Mouse (Mus musculus) ES-E14 (cell line): ENCODE measurements around the gene Muc3a. TPM values are rescaled to one million over a fixed set of nuclear protein-coding genes. Genes with fewer than 3 reads are reported as not detected.

ENCODE experiments used
- DNase-seq: peaks from one replicate; pipeline ENCODE4 v3.0.0-alpha.2; 2013; ENCODE audit warnings: low read depth, low spot score
- H3K27ac ChIP-seq: 2 replicates; pipeline ENCODE4 v1.5.1; 2012; ENCODE audit warnings: low read depth, mild to moderate bottlenecking, low read length, moderate library complexity, mixed read lengths; ENCODE audit not compliant: poor library complexity, insufficient read depth, severe bottlenecking
- H3K36me3 ChIP-seq: 2 replicates; pipeline ENCODE4 v1.6.1; 2012; ENCODE audit warnings: mild to moderate bottlenecking, low read length, moderate library complexity, mixed read lengths; ENCODE audit not compliant: control insufficient read depth, poor library complexity, insufficient read depth, severe bottlenecking
- H3K4me1 ChIP-seq, 2 experiments: fragments of 150-350 bp in 1 of 2; sonication (generic) in 1 of 2; 2 replicates each; pipeline ENCODE4 v1.6.1; 2012; ENCODE audit warnings: low read length in 2 of 2, mild to moderate bottlenecking in 1 of 2, mixed read lengths in 1 of 2; ENCODE audit not compliant: control insufficient read depth in 2 of 2, insufficient read depth in 2 of 2, poor library complexity in 1 of 2
- H3K4me3 ChIP-seq, 2 experiments: fragments of 150-350 bp in 1 of 2; sonication (generic) in 1 of 2; 2 replicates each; pipeline ENCODE4 v1.5.1; 2012; ENCODE audit warnings: low read length in 2 of 2, low read depth in 1 of 2, mild to moderate bottlenecking in 1 of 2, mixed read lengths in 1 of 2; ENCODE audit not compliant: insufficient read depth in 1 of 2, poor library complexity in 1 of 2, severe bottlenecking in 1 of 2
- H3K9ac ChIP-seq: 2 replicates; pipeline ENCODE4 v1.6.1; 2012; ENCODE audit warnings: low read depth, mild to moderate bottlenecking, low read length, mixed read lengths; ENCODE audit not compliant: poor library complexity, insufficient read depth, severe bottlenecking
- H3K9me3 ChIP-seq: fragments of 150-350 bp; sonication (generic); 2 replicates; pipeline ENCODE4 v1.6.1; 2012; ENCODE audit warnings: low read depth, mild to moderate bottlenecking, low read length; ENCODE audit not compliant: control insufficient read depth, insufficient read depth
- CHD2 ChIP-seq: IDR thresholded peaks from 2 replicates; pipeline ENCODE4 v1.6.1; 2014; ENCODE audit warnings: mild to moderate bottlenecking, low read depth, low read length, inconsistent platforms
- HCFC1 ChIP-seq: IDR thresholded peaks from 2 replicates; pipeline ENCODE4 v1.6.1; 2012; ENCODE audit warnings: low read length, inconsistent platforms, borderline replicate concordance; ENCODE audit not compliant: insufficient read depth
- MAFK ChIP-seq: IDR thresholded peaks from 2 replicates; pipeline ENCODE4 v1.6.1; 2014; ENCODE audit warnings: mild to moderate bottlenecking, low read depth, low read length, inconsistent platforms; ENCODE audit not compliant: insufficient read depth
- ZC3H11A ChIP-seq: IDR thresholded peaks from 2 replicates; pipeline ENCODE4 v1.6.1; 2012; ENCODE audit warnings: low read depth, mild to moderate bottlenecking, inconsistent platforms, low read length, borderline replicate concordance
- ZNF384 ChIP-seq: IDR thresholded peaks from 2 replicates; pipeline ENCODE4 v1.6.1; 2012; ENCODE audit warnings: low read depth, low read length, inconsistent platforms
- in situ Hi-C, 2 experiments: fragments of 600-800 bp; cut with MboI; formaldehyde crosslinking; loops; one replicate each; pipeline ENCODE4 v1.15.1; 2025; ENCODE audit warnings: low sequenced_read_pairs in 2 of 2, inconsistent platforms in 1 of 2; ENCODE audit not compliant: unreplicated experiment in 2 of 2
- total RNA-seq: library from RNA; depleted of rRNA; stranded (reverse); fragments of 300-350 nt; gene quantifications from 2 replicates; pipeline ENCODE4 v1.2.3, GENCODE M21; 2012; rRNA removed

Gene Muc3a
- total RNA-seq, result 0.26 and 0.36 TPM in 2 replicates

GRCm38 (mm10) chr5:137212289-137212688, at the start of gene Muc3a:
TSS of gene Muc3a (minus strand) at chr5:137212389.
- Histone ChIP-seq H3K4me3 (peak within 1 kb of the TSS in 1 of 2 experiments; percentile 37; a peak in 2 of 4 replicates), H3K27ac (no peak within 1 kb of the TSS), H3K9me3 (no peaks in the 10 kb centered on the region), H3K36me3 (no peaks in the 10 kb centered on the region), H3K4me1 (peaks cover 0 to 6% of the 10 kb centered on the region in 2 experiments; a peak in 1 of 4 replicates), H3K9ac (no peak within 1 kb of the TSS)
- no peak for DNase-seq
- in situ Hi-C loops, result no loop called here
- TF ChIP-seq MAFK, result no peak
- TF ChIP-seq HCFC1, result no peak
- TF ChIP-seq ZC3H11A, result no peak
- TF ChIP-seq CHD2, result no peak
- no peak for TF ChIP-seq ZNF384

- Histone ChIP-seq H3K36me3 (no peaks in the 10 kb centered on the region), H3K4me1 (peaks cover 0 to 6% of the 10 kb centered on the region in 2 experiments; a peak in 1 of 4 replicates), H3K9ac (no peak overlapping the region), H3K4me3 (peak overlapping the region in 1 of 2 experiments; percentile 37; a peak in 2 of 4 replicates), H3K27ac (no peak overlapping the region), H3K9me3 (no peaks in the 10 kb centered on the region)
- DNase-seq, result peak; percentile 47
- in situ Hi-C loops, result no loop called here
- TF ChIP-seq ZNF384 (no peak), CHD2 (no peak), ZC3H11A (no peak), HCFC1 (no peak), MAFK (no peak)
Measured at GRCm38 (mm10) chr5:137211114-137211829, 917 bp downstream of the Muc3a start.

GRCm38 (mm10) chr5:137210689-137211088, 1.5 kb downstream of the Muc3a start:
- H3K36me3 ChIP-seq, result no peaks in the 10 kb centered on the region
- in situ Hi-C loops, result no loop called here

GRCm38 (mm10) chr5:137205301-137205700, 6.9 kb downstream of the Muc3a start:
- TF ChIP-seq ZC3H11A, result no peak
- no peak overlapping the region for H3K9ac ChIP-seq
- no peaks in the 10 kb centered on the region for H3K36me3 ChIP-seq
- H3K9me3 ChIP-seq, result no peaks in the 10 kb centered on the region
- no peak for DNase-seq
- no peaks in the 10 kb centered on the region for H3K4me1 ChIP-seq
- in situ Hi-C loops, result no loop called here
- H3K27ac ChIP-seq, result no peak overlapping the region
- H3K4me3 ChIP-seq, result no peak overlapping the region

More at GRCm38 (mm10) chr5:137210689-137211088, 1.5 kb downstream of the Muc3a start:
- Histone ChIP-seq H3K4me1 (peaks cover 0 to 6% of the 10 kb centered on the region in 2 experiments; a peak in 1 of 4 replicates), H3K4me3 (no peak overlapping the region), H3K27ac (no peak overlapping the region), H3K9me3 (no peaks in the 10 kb centered on the region), H3K9ac (no peak overlapping the region)
- DNase-seq, result no peak
- no peak for TF ChIP-seq HCFC1
- no peak for TF ChIP-seq MAFK
- TF ChIP-seq CHD2, result no peak
- TF ChIP-seq ZNF384, result no peak
- no peak for TF ChIP-seq ZC3H11A
